Mouse (Mus musculus) embryonic facial prominence, embryonic 14.5 days (tissue): ENCODE measurements around the gene Tns1. TPM values are rescaled to one million over a fixed set of nuclear protein-coding genes. Genes with fewer than 3 reads are reported as not detected.

ENCODE experiments used
- ATAC-seq: fragments of 200-750 bp; cut with Nextera tagmentation; 2 replicates; pipeline ENCODE4 v1.8.0; 2017; ENCODE audit warnings: low read depth, moderate number of reproducible peaks, moderate TSS enrichment
- DNase-seq: peaks from one replicate; pipeline ENCODE4 v3.0.0-alpha.2; 2015; ENCODE audit warnings: low spot score
- H3K27ac ChIP-seq: fragments of 300-500 bp; sonication (generic); replicated peaks from 2 replicates; pipeline ENCODE4 v1.5.1; 2014; ENCODE audit warnings: low read depth, mild to moderate bottlenecking, low read length, moderate library complexity
- H3K27me3 ChIP-seq: fragments of 300-500 bp; sonication (generic); replicated peaks from 2 replicates; pipeline ENCODE4 v1.6.1; 2014; ENCODE audit warnings: low read length; ENCODE audit not compliant: control insufficient read depth, insufficient read depth
- H3K36me3 ChIP-seq: fragments of 300-500 bp; sonication (generic); 2 replicates; pipeline ENCODE4 v1.6.1; 2014; ENCODE audit warnings: low read length, mixed read lengths; ENCODE audit not compliant: control insufficient read depth, insufficient read depth
- H3K4me1 ChIP-seq: fragments of 300-500 bp; sonication (generic); 2 replicates; pipeline ENCODE4 v1.6.1; 2014; ENCODE audit warnings: antibody characterized with exemption, low read length; ENCODE audit not compliant: control insufficient read depth, insufficient read depth
- H3K4me2 ChIP-seq: fragments of 300-500 bp; sonication (generic); 2 replicates; pipeline ENCODE4 v1.6.1; 2014; ENCODE audit warnings: low read depth, mild to moderate bottlenecking, low read length, moderate library complexity, mixed read lengths
- H3K4me3 ChIP-seq: fragments of 300-500 bp; sonication (generic); 2 replicates; pipeline ENCODE4 v1.5.1; 2014; ENCODE audit warnings: low read depth, mild to moderate bottlenecking, low read length
- H3K9ac ChIP-seq: fragments of 300-500 bp; sonication (generic); 2 replicates; pipeline ENCODE4 v1.6.1; 2014; ENCODE audit warnings: low read depth, mild to moderate bottlenecking, low read length, moderate library complexity, mixed read lengths
- H3K9me3 ChIP-seq: fragments of 300-500 bp; sonication (generic); 2 replicates; pipeline ENCODE4 v1.6.1; 2016; ENCODE audit warnings: low read length; ENCODE audit not compliant: control insufficient read depth
- WGBS: fragments of 180-500 bp; shearing (Covaris S2); extraction: QIAGEN DNeasy Blood & Tissue Kit; methylation state at CpG from one replicate; pipeline ENCODE4 v1.1.7; 2014; 5-methylcytosine and 5-hydroxymethylcytosine counted together
- polyA plus RNA-seq: library from polyadenylated mRNA; unstranded; fragments of >200 nt; fragmentation: Nextera tagmentation; extraction: Ambion mirVana; gene quantifications from 2 replicates; pipeline ENCODE4 v1.2.1, GENCODE M21; 2014

Gene Tns1
- polyA plus RNA-seq, 1 experiment from 2014 or later: 58.5 TPM

GRCm38 (mm10) chr1:74043584-74044105 lies 80.6 kb downstream of the Tns1 start:
- no peaks in the 10 kb centered on the region for H3K36me3 ChIP-seq
- H3K4me1 ChIP-seq: peaks cover 34% of the 10 kb centered on the region
- ATAC-seq (no peak), DNase-seq (no peak)
- H3K27ac ChIP-seq: 0 out of 2 replicates have a peak overlapping the region, but pooled peaks have one; percentile 4
- no peak overlapping the region for H3K4me2 ChIP-seq
- WGBS: 56% methylated on average over 4 of the region's 4 CpGs
- no peaks in the 10 kb centered on the region for H3K27me3 ChIP-seq
- H3K4me3 ChIP-seq: no peak overlapping the region
- no peaks in the 10 kb centered on the region for H3K9me3 ChIP-seq
- H3K9ac ChIP-seq: no peak overlapping the region

- H3K4me1 ChIP-seq: peaks cover 34% of the 10 kb centered on the region
Observed at GRCm38 (mm10) chr1:74042711-74043467, 81.4 kb downstream of the Tns1 start.

GRCm38 (mm10) chr1:74041692-74042091 lies 82.6 kb downstream of the Tns1 start:
- 18% methylated on average over 8 of the region's 8 CpGs for WGBS
- no peaks in the 10 kb centered on the region for H3K27me3 ChIP-seq
- H3K27ac ChIP-seq: peak overlapping the region; percentile 70
- H3K9me3 ChIP-seq: no peaks in the 10 kb centered on the region
- peaks cover 41% of the 10 kb centered on the region for H3K4me1 ChIP-seq
- H3K4me3 ChIP-seq: no peak overlapping the region
- H3K9ac ChIP-seq: peak overlapping the region; percentile 32; the same call in 1 of the 2 replicates
- ATAC-seq: peak; percentile 71
- no peaks in the 10 kb centered on the region for H3K36me3 ChIP-seq
- DNase-seq: peak; percentile 79
- peak overlapping the region; percentile 21 for H3K4me2 ChIP-seq

More at GRCm38 (mm10) chr1:74042711-74043467, 81.4 kb downstream of the Tns1 start:
- WGBS: 47% methylated on average over 3 of the region's 3 CpGs
- DNase-seq (peak; percentile 62), ATAC-seq (0 out of 2 replicates have a peak, but pooled peaks have one; percentile 37)
- Histone ChIP-seq H3K9ac (no peak overlapping the region), H3K27me3 (no peaks in the 10 kb centered on the region), H3K4me2 (no peak overlapping the region), H3K9me3 (no peaks in the 10 kb centered on the region), H3K27ac (peak overlapping the region; percentile 70; the same call in 1 of the 2 replicates), H3K4me3 (no peak overlapping the region), H3K36me3 (no peaks in the 10 kb centered on the region)

- Histone ChIP-seq H3K27ac (peak overlapping the region; percentile 70), H3K4me2 (peak overlapping the region; percentile 21; the same call in 1 of the 2 replicates), H3K9me3 (no peaks in the 10 kb centered on the region), H3K9ac (peak overlapping the region; percentile 32; the same call in 1 of the 2 replicates), H3K4me1 (peaks cover 46% of the 10 kb centered on the region), H3K36me3 (no peaks in the 10 kb centered on the region), H3K4me3 (no peak overlapping the region), H3K27me3 (no peaks in the 10 kb centered on the region)
- 64% methylated on average over 7 of the region's 7 CpGs for WGBS
- ATAC-seq: no peak
- DNase-seq: no peak
Observed at GRCm38 (mm10) chr1:74041178-74041577, 83.1 kb downstream of the Tns1 start.

- no peaks in the 10 kb centered on the region for H3K36me3 ChIP-seq
- peak; percentile 33 for DNase-seq
- WGBS: 3% methylated on average over 26 of the region's 40 CpGs
- peak overlapping the region; percentile 45; the same call in 1 of the 2 replicates for H3K27ac ChIP-seq
- H3K27me3 ChIP-seq: no peaks in the 10 kb centered on the region
- ATAC-seq: peak; percentile 63
- H3K4me3 ChIP-seq: peak overlapping the region; percentile 40
- H3K9ac ChIP-seq: peak overlapping the region; percentile 60
- H3K9me3 ChIP-seq: no peaks in the 10 kb centered on the region
- peak overlapping the region; percentile 54 for H3K4me2 ChIP-seq
- H3K4me1 ChIP-seq: peaks cover 38% of the 10 kb centered on the region
Observed at GRCm38 (mm10) chr1:74036560-74037390, 87.5 kb downstream of the Tns1 start.

- peaks cover 38% of the 10 kb centered on the region for H3K4me1 ChIP-seq
- peak overlapping the region; percentile 40 for H3K4me3 ChIP-seq
- peak overlapping the region; percentile 45; the same call in 1 of the 2 replicates for H3K27ac ChIP-seq
- H3K36me3 ChIP-seq: no peaks in the 10 kb centered on the region
- 53% methylated on average over 3 of the region's 3 CpGs for WGBS
- peak overlapping the region; percentile 54 for H3K4me2 ChIP-seq
- ATAC-seq (no peak), DNase-seq (no peak)
- H3K27me3 ChIP-seq: no peaks in the 10 kb centered on the region
- H3K9ac ChIP-seq: peak overlapping the region; percentile 60; the same call in 1 of the 2 replicates
- no peaks in the 10 kb centered on the region for H3K9me3 ChIP-seq
Observed at GRCm38 (mm10) chr1:74035912-74036489, 88.2 kb downstream of the Tns1 start.

GRCm38 (mm10) chr1:74035487-74035886 lies 88.8 kb downstream of the Tns1 start:
- no peak overlapping the region for H3K27ac ChIP-seq
- H3K4me3 ChIP-seq: no peak overlapping the region
- no peak for DNase-seq
- H3K9ac ChIP-seq: no peak overlapping the region; the same call in 1 of the 2 replicates
- no peaks in the 10 kb centered on the region for H3K36me3 ChIP-seq
- H3K27me3 ChIP-seq: no peaks in the 10 kb centered on the region
- H3K4me2 ChIP-seq: peak overlapping the region; percentile 54
- WGBS: 59% methylated on average over 4 of the region's 4 CpGs
- peaks cover 38% of the 10 kb centered on the region for H3K4me1 ChIP-seq
- H3K9me3 ChIP-seq: no peaks in the 10 kb centered on the region
- no peak for ATAC-seq

GRCm38 (mm10) chr1:74034736-74035135 lies 89.5 kb downstream of the Tns1 start:
- ATAC-seq: no peak
- Histone ChIP-seq H3K9me3 (no peaks in the 10 kb centered on the region), H3K4me2 (no peak overlapping the region), H3K36me3 (no peaks in the 10 kb centered on the region), H3K27me3 (no peaks in the 10 kb centered on the region), H3K4me3 (no peak overlapping the region), H3K4me1 (peaks cover 44% of the 10 kb centered on the region), H3K27ac (no peak overlapping the region), H3K9ac (no peak overlapping the region)
- no peak for DNase-seq
- 77% methylated on average over 2 of the region's 2 CpGs for WGBS
